Mouse (Mus musculus): ENCODE measurements at regions not wholly inside any gene's neighbourhood (a gene's known extent, or its start where the extent isn't known, plus 50 kb on each side); places are given as distances from the start of the nearest gene placed in this dataset.

GRCm38 (mm10) chr10:117451396-117452185 lies 71.8 kb upstream of the Cpsf6 start:
- no peak for TF ChIP-seq CTCF (IDR thresholded peaks at IDR 0.05; ENCODE audit: control insufficient read depth, insufficient read depth, low read length)
- TF ChIP-seq POLR2A (IDR thresholded peaks at IDR 0.05; ENCODE audit: borderline replicate concordance, control insufficient read depth, low read depth, low read length), result no peak

Data from bone marrow, adult 2 months (tissue).